Mouse (Mus musculus) neural tube, embryonic 11.5 days (tissue): ENCODE measurements around the gene Zfp704. TPM values are rescaled to one million over a fixed set of nuclear protein-coding genes. Genes with fewer than 3 reads are reported as not detected.
"Not testable (repeated sequence)": the region's sequence is repeated elsewhere in the genome, so short reads cannot be mapped to it uniquely, and the experiment has no call there.

ENCODE experiments used
- ATAC-seq: fragments of 200-750 bp; cut with Nextera tagmentation; 2 replicates; pipeline ENCODE4 v1.8.0; 2017; ENCODE audit warnings: moderate number of reproducible peaks, mild to moderate bottlenecking, moderate TSS enrichment, moderate library complexity; ENCODE audit not compliant: insufficient read depth, low FRiP score, low TSS enrichment
- DNase-seq: peaks from one replicate; pipeline ENCODE4 v3.0.0-alpha.2; 2015; ENCODE audit warnings: low spot score
- H3K27ac ChIP-seq: fragments of 300-500 bp; sonication (generic); 2 replicates; pipeline ENCODE4 v1.5.1; 2014; ENCODE audit warnings: low read depth, mild to moderate bottlenecking, low read length
- H3K27me3 ChIP-seq: fragments of 300-500 bp; sonication (generic); 2 replicates; pipeline ENCODE4 v1.6.1; 2014; ENCODE audit warnings: mild to moderate bottlenecking, low read length, mixed read lengths; ENCODE audit not compliant: control insufficient read depth, insufficient read depth
- H3K36me3 ChIP-seq: fragments of 300-500 bp; sonication (generic); 2 replicates; pipeline ENCODE4 v1.6.1; 2014; ENCODE audit warnings: mild to moderate bottlenecking, low read length, moderate library complexity, mixed read lengths; ENCODE audit not compliant: control insufficient read depth, insufficient read depth
- H3K4me1 ChIP-seq: fragments of 300-500 bp; sonication (generic); 2 replicates; pipeline ENCODE4 v1.6.1; 2014; ENCODE audit warnings: low read length, mixed read lengths; ENCODE audit not compliant: control insufficient read depth, insufficient read depth
- H3K4me2 ChIP-seq: fragments of 300-500 bp; sonication (generic); 2 replicates; pipeline ENCODE4 v1.6.1; 2014; ENCODE audit warnings: low read depth, mild to moderate bottlenecking, moderate library complexity
- H3K4me3 ChIP-seq: fragments of 300-500 bp; sonication (generic); 2 replicates; pipeline ENCODE4 v1.5.1; 2014; ENCODE audit warnings: low read depth, low read length
- H3K9ac ChIP-seq: fragments of 300-500 bp; sonication (generic); 2 replicates; pipeline ENCODE4 v1.6.1; 2014; ENCODE audit warnings: mild to moderate bottlenecking, low read length
- H3K9me3 ChIP-seq: fragments of 300-500 bp; sonication (generic); 2 replicates; pipeline ENCODE4 v1.6.1; 2016; ENCODE audit warnings: low read length; ENCODE audit not compliant: control insufficient read depth
- WGBS: fragments of 180-500 bp; shearing (Covaris S2); extraction: QIAGEN DNeasy Blood & Tissue Kit; methylation state at CpG from one replicate; pipeline ENCODE4 v1.1.7; 2014; 5-methylcytosine and 5-hydroxymethylcytosine counted together
- polyA plus RNA-seq: library from polyadenylated mRNA; unstranded; fragments of >200 nt; fragmentation: Nextera tagmentation; extraction: Ambion mirVana; gene quantifications from 2 replicates; pipeline ENCODE4 v1.2.1, GENCODE M21; 2014

Zfp704 gene
- polyA plus RNA-seq, 1 experiment from 2014 or later: 6.3 TPM

DNA sequence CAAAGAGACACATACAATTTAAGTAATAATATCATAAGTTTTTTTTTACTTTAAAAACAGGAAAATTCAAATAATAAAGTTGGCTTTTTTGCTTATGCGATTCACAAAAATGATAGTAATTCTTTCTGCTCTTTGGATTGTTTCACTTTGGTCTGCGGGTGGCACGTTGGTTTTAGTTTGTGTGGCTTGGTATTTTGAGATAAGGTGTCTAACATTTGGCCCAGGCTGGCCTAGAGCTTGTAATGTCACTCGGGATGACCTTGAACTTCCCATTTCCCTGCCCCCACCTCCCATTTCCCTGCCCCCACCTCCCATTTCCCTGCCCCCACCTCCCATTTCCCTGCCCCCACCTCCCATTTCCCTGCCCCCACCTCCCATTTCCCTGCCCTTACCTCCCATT is 39.1 kb downstream of the Zfp704 start:
- Histone ChIP-seq H3K4me2 (no peak overlapping the region), H3K9me3 (no peaks in the 10 kb centered on the region), H3K4me3 (no peak overlapping the region), H3K27ac (no peak overlapping the region), H3K4me1 (peaks cover 13% of the 10 kb centered on the region), H3K27me3 (no peaks in the 10 kb centered on the region), H3K9ac (no peak overlapping the region), H3K36me3 (no peaks in the 10 kb centered on the region)
- no peak for DNase-seq
- WGBS: 99% methylated on average over 4 of the region's 4 CpGs
- no peak for ATAC-seq

DNA sequence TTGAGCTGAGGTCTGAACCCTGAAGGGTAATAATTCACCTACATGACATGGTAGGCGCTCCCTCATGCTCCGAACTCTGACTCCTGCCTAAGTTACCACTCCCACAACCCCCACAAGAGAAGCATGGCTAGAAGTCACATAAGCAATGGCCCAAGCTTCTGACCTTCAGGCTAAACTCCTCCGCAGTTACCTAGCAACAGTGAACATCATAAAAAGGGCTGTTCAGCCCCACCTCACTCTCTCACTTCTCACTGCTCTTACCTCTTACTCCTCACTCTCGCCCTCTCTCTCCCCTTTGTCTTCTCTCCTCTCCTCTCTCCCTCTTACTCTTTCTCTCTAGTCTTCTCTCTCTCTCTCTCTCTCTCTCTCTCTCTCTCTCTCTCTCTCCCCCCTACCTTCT is 40.2 kb downstream of the Zfp704 start:
- H3K4me3 ChIP-seq, H3K9ac ChIP-seq, H3K4me1 ChIP-seq, H3K9me3 ChIP-seq, ATAC-seq, H3K4me2 ChIP-seq, H3K27ac ChIP-seq, DNase-seq, H3K36me3 ChIP-seq, H3K27me3 ChIP-seq: not testable (repeated sequence)
- WGBS: 77% methylated on average over 4 of the region's 4 CpGs

DNA sequence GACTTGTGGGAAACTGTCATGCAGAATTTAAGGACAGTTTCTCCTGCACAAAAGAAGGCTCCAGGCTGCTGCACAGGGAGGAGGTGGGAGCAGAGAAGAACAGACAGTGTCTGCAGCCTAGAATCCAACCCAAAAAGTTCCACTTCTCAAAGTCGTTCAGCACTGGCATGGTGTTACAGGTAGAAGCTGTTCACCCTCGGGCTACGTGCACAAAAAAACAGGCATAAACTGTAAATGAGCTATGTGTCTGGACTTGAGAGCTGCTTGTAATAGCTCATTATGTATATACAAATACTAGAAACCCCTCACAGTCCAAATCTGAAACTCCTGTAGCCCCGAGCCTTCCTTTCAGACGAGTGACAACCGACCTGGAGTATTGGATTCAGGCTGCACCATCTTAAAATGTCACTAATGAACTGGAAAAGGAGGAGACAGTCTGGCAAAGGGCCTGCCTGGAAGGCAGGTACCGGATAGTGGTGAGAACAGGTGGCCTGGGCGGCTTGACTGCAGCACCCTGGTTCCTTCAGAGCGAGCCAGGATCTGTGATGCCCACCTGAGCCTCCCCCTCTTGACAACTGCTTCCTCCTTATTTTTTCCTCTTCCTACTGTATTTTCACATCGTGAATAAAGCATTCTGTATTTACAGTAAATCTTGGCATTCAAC is 41.2 kb downstream of the Zfp704 start:
- no peaks in the 10 kb centered on the region for H3K27me3 ChIP-seq
- ATAC-seq: no peak
- no peak for DNase-seq
- no peaks in the 10 kb centered on the region for H3K36me3 ChIP-seq
- H3K9ac ChIP-seq: no peak overlapping the region
- no peak overlapping the region for H3K4me2 ChIP-seq
- H3K4me3 ChIP-seq: no peak overlapping the region
- no peak overlapping the region for H3K27ac ChIP-seq
- H3K9me3 ChIP-seq: no peaks in the 10 kb centered on the region
- 80% methylated on average over 10 of the region's 10 CpGs for whole genome bisulfite sequencing
- peaks cover 8% of the 10 kb centered on the region for H3K4me1 ChIP-seq

DNA sequence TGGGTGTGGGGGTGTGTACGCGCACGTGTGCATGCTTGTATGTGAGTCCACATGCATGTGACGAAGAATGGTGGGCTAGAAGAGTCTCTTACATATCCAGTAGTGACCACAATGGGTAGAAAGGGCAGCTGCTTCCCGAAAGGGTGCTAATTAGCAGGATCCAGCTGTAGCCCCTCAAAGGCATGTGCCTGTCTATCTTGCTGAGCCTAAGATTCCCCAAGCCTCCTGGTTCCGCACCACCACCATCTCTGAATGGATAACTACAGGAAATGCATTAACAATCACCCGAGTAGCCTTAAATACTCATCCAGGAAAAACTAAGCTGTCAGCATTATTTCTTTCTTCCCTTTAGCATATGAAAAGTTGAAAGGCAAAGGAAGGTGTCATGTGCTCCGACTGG is 41.9 kb downstream of the Zfp704 start:
- H3K27ac ChIP-seq: no peak overlapping the region
- H3K27me3 ChIP-seq: no peaks in the 10 kb centered on the region
- H3K36me3 ChIP-seq: no peaks in the 10 kb centered on the region
- H3K4me1 ChIP-seq: peaks cover 8% of the 10 kb centered on the region
- H3K4me2 ChIP-seq: no peak overlapping the region
- no peak overlapping the region for H3K9ac ChIP-seq
- H3K4me3 ChIP-seq: no peak overlapping the region
- 66% methylated on average over 8 of the region's 8 CpGs for WGBS
- ATAC-seq (no peak), DNase-seq (no peak)
- H3K9me3 ChIP-seq: no peaks in the 10 kb centered on the region

DNA sequence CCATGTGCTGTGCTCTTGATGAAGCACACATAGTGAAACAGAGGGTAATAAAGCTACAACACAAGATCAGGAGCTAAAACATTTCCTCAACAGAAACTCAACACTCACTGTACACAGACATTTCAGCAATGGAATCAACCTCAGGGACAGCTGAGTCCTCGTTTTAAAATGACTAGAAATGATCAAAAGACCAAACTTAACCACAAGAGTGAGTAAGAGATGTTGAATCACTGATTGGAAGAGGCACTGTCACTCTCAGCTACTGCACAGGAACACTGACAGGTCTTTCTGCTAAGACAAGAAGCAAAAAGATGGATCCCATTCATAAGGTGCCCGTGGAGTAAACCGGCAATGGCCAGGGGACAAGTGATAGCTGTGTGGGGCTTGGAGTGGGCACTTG is 43.1 kb downstream of the Zfp704 start:
- Histone ChIP-seq H3K27me3 (no peaks in the 10 kb centered on the region), H3K4me3 (no peak overlapping the region), H3K27ac (no peak overlapping the region), H3K36me3 (no peaks in the 10 kb centered on the region), H3K9ac (no peak overlapping the region), H3K4me2 (no peak overlapping the region), H3K9me3 (no peaks in the 10 kb centered on the region), H3K4me1 (peaks cover 8% of the 10 kb centered on the region)
- no peak for DNase-seq
- ATAC-seq: no peak
- 90% methylated on average over 3 of the region's 3 CpGs for WGBS

DNA sequence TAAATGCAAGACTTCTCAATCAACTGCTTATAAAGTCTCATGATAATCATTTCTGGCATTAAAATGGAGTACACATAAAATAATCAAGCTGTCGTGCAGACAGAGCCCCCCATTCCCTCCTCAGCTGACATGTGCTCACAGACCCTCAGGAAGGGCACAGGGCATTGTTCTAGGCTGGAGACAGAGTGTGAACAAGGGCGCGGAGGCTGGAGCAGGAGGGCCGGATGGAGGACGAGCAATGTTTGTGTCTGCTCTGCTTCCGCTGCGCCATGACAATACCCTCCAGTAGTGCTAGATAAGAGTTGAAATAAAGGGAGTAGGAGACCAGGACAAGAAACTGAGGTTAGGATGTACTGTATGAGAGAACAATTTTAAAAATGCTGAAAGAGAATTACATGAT is 46.3 kb downstream of the Zfp704 start:
- H3K4me1 ChIP-seq: peaks cover 8% of the 10 kb centered on the region
- H3K27me3 ChIP-seq: no peaks in the 10 kb centered on the region
- DNase-seq (no peak), ATAC-seq (no peak)
- 85% methylated on average over 7 of the region's 7 CpGs for WGBS
- H3K4me2 ChIP-seq: no peak overlapping the region
- H3K9ac ChIP-seq: no peak overlapping the region
- H3K4me3 ChIP-seq: no peak overlapping the region
- H3K27ac ChIP-seq: no peak overlapping the region
- H3K9me3 ChIP-seq: no peaks in the 10 kb centered on the region
- no peaks in the 10 kb centered on the region for H3K36me3 ChIP-seq

DNA sequence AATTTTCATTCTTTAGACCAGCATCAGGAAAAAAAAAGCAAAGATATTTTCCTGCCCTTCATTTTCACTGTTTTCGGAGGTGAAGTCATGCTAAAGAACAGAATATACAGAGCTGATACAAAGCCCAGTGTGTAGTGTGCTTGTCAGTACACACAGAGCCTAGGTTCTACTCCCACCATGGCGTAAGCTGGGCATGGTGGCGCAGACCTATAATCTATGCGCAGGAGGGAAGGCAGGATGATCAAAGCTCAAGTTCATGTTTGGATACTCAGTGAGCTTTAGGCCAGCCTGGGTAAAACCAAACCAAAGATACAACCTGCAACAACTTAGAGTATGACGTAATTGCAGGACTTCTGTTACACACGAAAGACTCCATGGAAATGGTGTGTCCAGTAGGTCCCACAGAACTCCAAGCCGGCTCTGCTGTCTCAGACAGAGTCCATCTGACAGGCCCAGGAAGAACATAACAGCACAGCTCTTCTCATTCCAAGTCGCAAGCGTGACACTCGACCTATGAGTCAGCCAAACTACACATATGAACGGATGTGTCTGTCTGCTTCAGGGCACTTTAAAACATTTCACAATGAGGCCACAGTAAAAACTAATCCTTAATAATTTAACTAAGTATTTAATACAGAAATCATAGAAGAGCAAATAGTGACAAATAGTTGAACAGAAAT is 47.1 kb downstream of the Zfp704 start:
- Histone ChIP-seq H3K4me3 (no peak overlapping the region), H3K36me3 (no peaks in the 10 kb centered on the region), H3K9me3 (no peaks in the 10 kb centered on the region), H3K27me3 (no peaks in the 10 kb centered on the region), H3K4me1 (peaks cover 4% of the 10 kb centered on the region), H3K9ac (no peak overlapping the region), H3K4me2 (no peak overlapping the region), H3K27ac (no peak overlapping the region)
- WGBS: 91% methylated on average over 11 of the region's 11 CpGs
- DNase-seq (no peak), ATAC-seq (no peak)

DNA sequence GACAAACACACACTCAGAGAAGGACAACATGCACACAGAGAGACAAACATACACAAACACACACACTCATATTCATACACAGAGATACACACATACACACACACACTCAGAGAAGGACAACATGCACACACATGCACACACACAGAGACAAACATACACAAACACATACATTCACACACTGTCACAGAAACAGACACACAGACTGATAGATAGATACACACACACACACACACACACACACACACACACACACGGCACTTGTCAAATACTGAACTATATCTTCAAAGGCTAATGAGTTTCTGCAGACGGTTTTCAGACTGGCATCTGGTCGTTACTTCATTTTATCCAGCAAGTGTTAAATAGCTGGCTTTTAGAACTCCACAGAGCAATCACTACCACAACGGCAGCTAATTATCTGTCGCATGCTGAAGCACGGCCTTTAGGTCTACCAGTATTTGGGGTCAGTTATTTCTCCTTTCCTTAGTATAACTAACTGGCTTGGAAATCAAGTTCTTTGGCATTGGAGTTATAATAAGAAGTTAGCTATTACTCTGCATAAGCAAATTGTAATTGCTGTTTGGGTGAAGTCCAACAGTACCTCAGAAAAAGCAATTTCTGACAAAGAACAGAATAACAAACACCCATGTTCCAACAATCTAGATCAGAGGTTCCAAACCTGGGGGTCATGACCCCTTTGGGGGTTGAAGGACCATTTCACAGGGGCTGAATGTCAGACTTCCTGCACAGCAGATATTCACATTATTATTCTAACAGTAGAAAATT is 51.9 kb downstream of the Zfp704 start:
- DNase-seq (no peak), ATAC-seq (no peak)
- H3K9ac ChIP-seq: no peak overlapping the region
- WGBS: 57% methylated on average over 6 of the region's 6 CpGs
- no peak overlapping the region for H3K4me2 ChIP-seq
- H3K9me3 ChIP-seq: no peaks in the 10 kb centered on the region
- no peaks in the 10 kb centered on the region for H3K27me3 ChIP-seq
- no peak overlapping the region for H3K4me3 ChIP-seq
- no peaks in the 10 kb centered on the region for H3K4me1 ChIP-seq
- no peak overlapping the region for H3K27ac ChIP-seq
- no peaks in the 10 kb centered on the region for H3K36me3 ChIP-seq
